In the genomic region with DNA sequence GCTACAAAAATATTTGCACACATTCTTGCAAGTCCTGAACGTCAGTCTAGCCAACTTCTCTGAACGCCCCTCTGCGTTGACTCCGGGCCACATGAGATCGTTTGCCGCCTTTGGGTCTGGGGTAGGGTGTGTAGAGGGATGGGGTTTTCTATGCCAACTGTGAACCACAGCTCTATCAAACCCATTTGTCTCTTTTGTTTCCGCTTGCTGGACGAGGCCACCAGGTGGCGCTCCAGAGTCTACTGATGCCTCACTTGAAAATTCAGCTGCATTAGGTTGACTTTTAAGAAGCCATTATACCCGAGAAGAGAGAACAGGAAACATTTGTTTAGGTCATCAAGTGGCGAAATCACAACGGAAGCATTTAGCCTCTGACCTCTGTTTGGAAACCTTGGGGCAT, we compare ENCODE assay signal across 9 mouse cellular contexts. TPM values are rescaled to one million over a fixed set of nuclear protein-coding genes. Genes with fewer than 3 reads are reported as not detected.
A peak's percentile ranks its signal among the peaks of the same experiment; 100 is the strongest.
DNase-seq lines count a peak whose midpoint lies in the region; ATAC-seq and TF ChIP-seq lines count a peak whose summit lies in the region.
"Had no signal": no experiment of that assay in that cellular context is flagged by ENCODE, and none has a peak within 500 bp of the region (broad histone marks: within the 10 kb centered on the region; RNA-seq: fewer than 3 reads in every experiment).

No protein-coding gene starts in this region.

- TF ChIP-seq EP300 in ES-Bruce4 (IDR thresholded peaks at IDR 0.05; ENCODE audit: insufficient read depth, low read depth, low read length) = no peak

- H3K9me3 ChIP-seq in ES-Bruce4 (replicated peaks; ENCODE audit: control insufficient read depth, insufficient read depth, low read length, poor library complexity, severe bottlenecking) = no peaks in the 10 kb centered on the region
- H3K9me3 ChIP-seq in heart, embryonic 10.5 days = no peaks in the 10 kb centered on the region

- TF ChIP-seq CTCF in ES-Bruce4 (IDR thresholded peaks at IDR 0.05; ENCODE audit: low read depth, low read length) = peak; percentile 89

- no peaks in the 10 kb centered on the region for H3K27me3 ChIP-seq in ES-Bruce4 (ENCODE audit: control insufficient read depth, insufficient read depth, low read length, poor library complexity, severe bottlenecking)
- no peaks in the 10 kb centered on the region for H3K27me3 ChIP-seq in heart, embryonic 10.5 days (ENCODE audit: insufficient read depth, poor library complexity, severe bottlenecking)

- peak; percentile 60 for DNase-seq in adrenal gland, adult 2 months
- DNase-seq in embryo, embryonic 11.5 days (ENCODE audit: low read depth, low spot score) = peak; percentile 71
- peak; percentile 86 for DNase-seq in heart, embryonic 10.5 days (ENCODE audit: low spot score)
- peak; percentile 74 to 83 for DNase-seq in layer of hippocampus, postnatal 14 days (ENCODE audit: low spot score in 2 of 2)
- peak; percentile 62 for DNase-seq in right cerebral cortex, postnatal 25 days
- peak; percentile 41 to 66 for DNase-seq in urinary bladder, postnatal 36 days (ENCODE audit: low spot score in 2 of 2)

- ATAC-seq in megakaryocyte progenitor cell, adult 5-6 weeks (replicated peaks; ENCODE audit: poor library complexity) = peak; percentile 93

- H3K4me3 ChIP-seq in ES-Bruce4 (ENCODE audit: low read depth, low read length) = no peak overlapping the region
- H3K4me3 ChIP-seq in heart, embryonic 10.5 days = no peak overlapping the region

- no peak for TF ChIP-seq POLR2A in ES-Bruce4 (IDR thresholded peaks at IDR 0.05; ENCODE audit: insufficient read depth, low read length)

- H3K27ac ChIP-seq in ES-Bruce4 (ENCODE audit: insufficient read depth, low read length) = no peak overlapping the region
- no peak overlapping the region for H3K27ac ChIP-seq in heart, embryonic 10.5 days

- 8% methylated on average over 12 of the region's 12 CpGs for WGBS in heart, embryonic 10.5 days

- H3K9ac ChIP-seq in ES-Bruce4 (ENCODE audit: low read depth, poor library complexity, severe bottlenecking) = no peak overlapping the region

- no peaks in the 10 kb centered on the region for H3K36me3 ChIP-seq in ES-Bruce4 (ENCODE audit: control insufficient read depth, insufficient read depth, low read length, poor library complexity, severe bottlenecking)
- H3K36me3 ChIP-seq in heart, embryonic 10.5 days = no peaks in the 10 kb centered on the region

- H3K4me1 ChIP-seq in ES-Bruce4 (ENCODE audit: control insufficient read depth, insufficient read depth, low read length) = no peaks in the 10 kb centered on the region
- no peaks in the 10 kb centered on the region for H3K4me1 ChIP-seq in heart, embryonic 10.5 days

RNA-seq across cellular contexts. Expression of a gene that starts 33.8 kb away (rescaled TPM):
- polyA plus RNA-seq in ES-Bruce4 (2011; ENCODE audit: insufficient read depth, insufficient read length, low read depth, missing spikeins) = 3,442 and 3,618 TPM in 2 replicates
- 1,000 to 10,000 TPM; 1,424 to 4,193 TPM for total RNA-seq in adrenal gland, adult 2 months (2021)
- 1,414 and 2,267 TPM in 2 replicates for polyA plus RNA-seq in adrenal gland, adult 2 months (2012; rRNA removed)
- polyA plus RNA-seq in heart, embryonic 10.5 days (2016; fragmentation: Nextera tagmentation; extraction: Ambion mirVana) = 2,804 and 3,368 TPM in 2 replicates
- total RNA-seq in layer of hippocampus, postnatal 14 days (2021) = 1,000 to 10,000 TPM; 2,045 to 2,355 TPM
- 3,635 and 4,207 TPM in 2 replicates for total RNA-seq in megakaryocyte progenitor cell, adult 5-6 weeks (2015)
- 4,709 and 5,125 TPM in 2 replicates for total RNA-seq in megakaryocyte progenitor cell, adult 5-6 weeks (2017)

RNA-seq across cellular contexts. Expression of a gene that starts 39.4 kb away (rescaled TPM):
- polyA plus RNA-seq in ES-Bruce4 (2011; ENCODE audit: insufficient read depth, insufficient read length, low read depth, missing spikeins) = not detected in 2 replicates
- total RNA-seq in adrenal gland, adult 2 months (2021) = not detected
- polyA plus RNA-seq in adrenal gland, adult 2 months (2012; rRNA removed) = 0.08 TPM in 1 of 2 replicates, not detected in the other
- not detected in 2 replicates for polyA plus RNA-seq in heart, embryonic 10.5 days (2016; fragmentation: Nextera tagmentation; extraction: Ambion mirVana)
- total RNA-seq in layer of hippocampus, postnatal 14 days (2021) = not detected
- total RNA-seq in megakaryocyte progenitor cell, adult 5-6 weeks (2015) = not detected in 2 replicates
- not detected in 2 replicates for total RNA-seq in megakaryocyte progenitor cell, adult 5-6 weeks (2017)
- polyA plus RNA-seq: lung, embryonic 16.5 days had no signal
